Mouse (Mus musculus) neural tube, embryonic 15.5 days (tissue): ENCODE measurements around the gene Colq. TPM values are rescaled to one million over a fixed set of nuclear protein-coding genes. Genes with fewer than 3 reads are reported as not detected.

Source experiments
- ATAC-seq: fragments of 200-750 bp; cut with Nextera tagmentation; 2 replicates; pipeline ENCODE4 v1.8.0; 2017; ENCODE audit warnings: mild to moderate bottlenecking, moderate TSS enrichment, moderate library complexity; ENCODE audit not compliant: low FRiP score
- H3K27ac ChIP-seq: fragments of 300-500 bp; sonication (generic); replicated peaks from 2 replicates; pipeline ENCODE4 v1.5.1; 2015; ENCODE audit warnings: mild to moderate bottlenecking, inconsistent platforms
- H3K27me3 ChIP-seq: fragments of 300-500 bp; sonication (generic); replicated peaks from 2 replicates; pipeline ENCODE4 v1.6.1; 2015; ENCODE audit warnings: inconsistent platforms
- H3K36me3 ChIP-seq: fragments of 300-500 bp; sonication (generic); 2 replicates; pipeline ENCODE4 v1.6.1; 2015; ENCODE audit warnings: inconsistent platforms
- H3K4me1 ChIP-seq: fragments of 300-500 bp; sonication (generic); 2 replicates; pipeline ENCODE4 v1.6.1; 2015; ENCODE audit warnings: inconsistent platforms
- H3K4me2 ChIP-seq: fragments of 300-500 bp; sonication (generic); 2 replicates; pipeline ENCODE4 v1.6.1; 2015; ENCODE audit warnings: inconsistent platforms, mild to moderate bottlenecking, moderate library complexity
- H3K4me3 ChIP-seq: fragments of 300-500 bp; sonication (generic); replicated peaks from 2 replicates; pipeline ENCODE4 v1.5.1; 2015; ENCODE audit warnings: mild to moderate bottlenecking, inconsistent platforms
- H3K9ac ChIP-seq: fragments of 300-500 bp; sonication (generic); replicated peaks from 2 replicates; pipeline ENCODE4 v1.6.1; 2015; ENCODE audit warnings: mild to moderate bottlenecking, inconsistent platforms
- H3K9me3 ChIP-seq: fragments of 300-500 bp; sonication (generic); replicated peaks from 2 replicates; pipeline ENCODE4 v1.6.1; 2016; ENCODE audit warnings: inconsistent platforms
- WGBS: fragments of 180-500 bp; shearing (Covaris S2); methylation state at CpG from one replicate; pipeline ENCODE4 v1.1.7; 2015; ENCODE audit warnings: mixed read lengths; 5-methylcytosine and 5-hydroxymethylcytosine counted together
- polyA plus RNA-seq: library from polyadenylated mRNA; unstranded; fragments of >200 nt; fragmentation: Nextera tagmentation; extraction: Ambion mirVana; gene quantifications from 2 replicates; pipeline ENCODE4 v1.2.1, GENCODE M21; 2015

Colq gene
- polyA plus RNA-seq, 1 experiment from 2014 or later = 0.63 TPM

- Histone ChIP-seq H3K27me3 (no peaks in the 10 kb centered on the region), H3K4me1 (no peaks in the 10 kb centered on the region), H3K9ac (no peak overlapping the region), H3K27ac (no peak overlapping the region), H3K4me2 (no peak overlapping the region), H3K9me3 (no peaks in the 10 kb centered on the region), H3K4me3 (no peak overlapping the region), H3K36me3 (no peaks in the 10 kb centered on the region)
- WGBS = 92% methylated on average over 14 of the region's 14 CpGs
- no peak for ATAC-seq
These were observed 10.9 kb upstream of the Colq start for GRCm38 (mm10) chr14:31601908-31602615.

DNA sequence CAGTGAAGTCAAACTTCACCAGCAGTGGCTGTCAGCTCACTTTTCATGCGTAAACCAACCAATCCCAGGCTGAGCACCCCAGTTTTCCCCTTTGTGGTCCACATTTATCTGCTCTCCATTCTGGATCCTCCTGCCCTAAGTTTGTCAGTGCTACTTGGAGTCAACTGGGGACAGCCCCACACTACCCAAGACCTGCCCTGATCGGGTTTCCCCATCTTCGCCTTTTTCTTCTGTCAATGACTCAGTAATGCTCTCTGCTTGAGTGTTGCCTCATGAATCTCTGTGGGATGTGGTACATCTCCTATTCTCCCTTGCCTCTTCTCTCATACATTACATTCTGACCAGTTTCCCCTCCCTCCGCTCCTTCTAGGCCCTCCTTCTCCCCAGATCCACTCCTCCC, 6.3 kb upstream of the Colq start:
- Histone ChIP-seq H3K36me3 (no peaks in the 10 kb centered on the region), H3K4me3 (no peak overlapping the region), H3K27me3 (no peaks in the 10 kb centered on the region), H3K4me1 (no peaks in the 10 kb centered on the region), H3K27ac (no peak overlapping the region), H3K9ac (no peak overlapping the region), H3K9me3 (no peaks in the 10 kb centered on the region), H3K4me2 (no peak overlapping the region)
- WGBS = 97% methylated on average over 4 of the region's 4 CpGs
- no peak for ATAC-seq

- 82% methylated on average over 7 of the region's 7 CpGs for WGBS
- H3K27me3 ChIP-seq = no peaks in the 10 kb centered on the region
- no peaks in the 10 kb centered on the region for H3K4me1 ChIP-seq
- H3K9me3 ChIP-seq = no peaks in the 10 kb centered on the region
- no peak overlapping the region for H3K4me2 ChIP-seq
- no peak overlapping the region for H3K9ac ChIP-seq
- no peak overlapping the region for H3K27ac ChIP-seq
- ATAC-seq = no peak
- no peak overlapping the region for H3K4me3 ChIP-seq
- H3K36me3 ChIP-seq = no peaks in the 10 kb centered on the region
These were observed 5.3 kb upstream of the Colq start for GRCm38 (mm10) chr14:31596408-31596807.

DNA sequence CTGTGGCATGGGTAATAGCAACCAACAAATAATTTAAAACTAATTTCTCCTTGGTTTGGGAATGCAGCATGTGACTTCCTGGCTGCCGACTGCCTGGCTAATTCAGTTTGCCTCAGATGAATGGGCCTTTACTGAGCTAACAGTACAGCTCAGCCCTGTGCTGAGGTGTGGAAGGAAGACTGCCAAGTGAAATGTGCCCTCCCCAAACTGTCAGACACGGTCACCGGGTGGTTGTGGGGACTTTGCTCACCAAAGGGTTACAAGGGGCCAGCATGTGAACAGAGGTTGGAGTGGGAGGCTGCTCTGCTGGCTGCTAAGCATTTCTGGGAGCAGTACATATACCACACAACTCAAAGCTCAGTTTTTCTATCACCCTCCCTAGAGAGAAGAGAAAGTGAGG, 3.5 kb upstream of the Colq start:
- H3K27ac ChIP-seq = no peak overlapping the region
- no peaks in the 10 kb centered on the region for H3K27me3 ChIP-seq
- no peaks in the 10 kb centered on the region for H3K9me3 ChIP-seq
- no peak overlapping the region for H3K4me3 ChIP-seq
- H3K9ac ChIP-seq = no peak overlapping the region
- no peaks in the 10 kb centered on the region for H3K4me1 ChIP-seq
- no peaks in the 10 kb centered on the region for H3K36me3 ChIP-seq
- WGBS = 71% methylated on average over 3 of the region's 3 CpGs
- no peak overlapping the region for H3K4me2 ChIP-seq
- ATAC-seq = no peak

DNA sequence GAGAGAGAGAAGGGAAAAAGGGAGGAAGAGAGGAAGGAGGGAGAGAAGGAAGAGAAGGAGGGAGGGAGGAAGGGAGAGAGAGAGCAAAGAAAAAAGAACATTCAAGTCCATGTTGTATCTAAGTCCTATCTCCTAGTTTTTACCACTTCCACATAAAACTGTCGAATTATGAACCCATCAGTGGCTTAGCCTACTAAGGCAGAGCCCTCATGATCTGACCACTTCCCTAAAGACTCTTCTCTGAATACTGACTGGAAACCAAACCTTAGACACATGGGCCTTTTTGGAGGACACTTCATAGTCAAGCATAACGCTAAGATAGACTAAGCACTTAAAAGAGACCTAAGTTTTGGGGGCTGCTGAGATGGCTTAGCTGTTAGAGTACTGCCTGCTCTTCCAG, 1.9 kb upstream of the Colq start:
- Histone ChIP-seq H3K4me1 (no peaks in the 10 kb centered on the region), H3K9ac (no peak overlapping the region), H3K4me2 (no peak overlapping the region), H3K27ac (no peak overlapping the region), H3K9me3 (no peaks in the 10 kb centered on the region), H3K27me3 (no peaks in the 10 kb centered on the region), H3K36me3 (no peaks in the 10 kb centered on the region), H3K4me3 (no peak overlapping the region)
- no peak for ATAC-seq
- 90% methylated on average over 2 of the region's 2 CpGs for WGBS

DNA sequence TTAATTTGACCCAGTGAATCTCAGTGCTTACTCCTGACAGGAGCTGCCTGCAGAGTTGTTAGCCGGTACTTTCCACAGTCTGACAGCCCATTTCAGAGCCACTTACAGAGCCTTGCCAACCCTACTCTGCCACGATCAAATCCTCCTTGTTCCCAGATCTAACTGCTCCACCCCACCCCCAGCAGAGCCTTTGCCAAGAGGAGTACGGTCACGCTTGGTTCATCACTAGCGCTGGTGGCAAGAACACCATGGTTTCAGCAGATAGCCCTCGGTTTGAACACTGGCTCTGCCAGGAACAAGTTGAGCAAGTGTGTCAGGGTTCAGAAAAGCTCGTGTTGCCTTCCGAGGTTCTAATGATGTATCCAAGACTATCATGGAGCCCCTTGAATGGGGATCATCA, 4.7 kb downstream of the Colq start:
- no peak overlapping the region for H3K4me3 ChIP-seq
- ATAC-seq = no peak
- no peak overlapping the region for H3K4me2 ChIP-seq
- H3K4me1 ChIP-seq = no peaks in the 10 kb centered on the region
- H3K27me3 ChIP-seq = no peaks in the 10 kb centered on the region
- WGBS = 88% methylated on average over 8 of the region's 8 CpGs
- H3K27ac ChIP-seq = no peak overlapping the region
- H3K9me3 ChIP-seq = no peaks in the 10 kb centered on the region
- no peaks in the 10 kb centered on the region for H3K36me3 ChIP-seq
- H3K9ac ChIP-seq = no peak overlapping the region

GRCm38 (mm10) chr14:31583082-31583481, 8.1 kb downstream of the Colq start:
- no peaks in the 10 kb centered on the region for H3K36me3 ChIP-seq

GRCm38 (mm10) chr14:31577966-31578735, 13.0 kb downstream of the Colq start:
- Histone ChIP-seq H3K27ac (no peak overlapping the region), H3K27me3 (no peaks in the 10 kb centered on the region), H3K4me2 (no peak overlapping the region), H3K4me3 (no peak overlapping the region), H3K4me1 (no peaks in the 10 kb centered on the region), H3K36me3 (no peaks in the 10 kb centered on the region), H3K9me3 (no peaks in the 10 kb centered on the region), H3K9ac (no peak overlapping the region)
- 54% methylated on average over 9 of the region's 9 CpGs for WGBS
- no peak for ATAC-seq

More at GRCm38 (mm10) chr14:31583082-31583481, 8.1 kb downstream of the Colq start:
- Histone ChIP-seq H3K27ac (no peak overlapping the region), H3K4me2 (no peak overlapping the region), H3K4me1 (no peaks in the 10 kb centered on the region), H3K27me3 (no peaks in the 10 kb centered on the region), H3K9ac (no peak overlapping the region), H3K4me3 (no peak overlapping the region), H3K9me3 (no peaks in the 10 kb centered on the region)
- 88% methylated on average over 9 of the region's 9 CpGs for WGBS
- no peak for ATAC-seq

DNA sequence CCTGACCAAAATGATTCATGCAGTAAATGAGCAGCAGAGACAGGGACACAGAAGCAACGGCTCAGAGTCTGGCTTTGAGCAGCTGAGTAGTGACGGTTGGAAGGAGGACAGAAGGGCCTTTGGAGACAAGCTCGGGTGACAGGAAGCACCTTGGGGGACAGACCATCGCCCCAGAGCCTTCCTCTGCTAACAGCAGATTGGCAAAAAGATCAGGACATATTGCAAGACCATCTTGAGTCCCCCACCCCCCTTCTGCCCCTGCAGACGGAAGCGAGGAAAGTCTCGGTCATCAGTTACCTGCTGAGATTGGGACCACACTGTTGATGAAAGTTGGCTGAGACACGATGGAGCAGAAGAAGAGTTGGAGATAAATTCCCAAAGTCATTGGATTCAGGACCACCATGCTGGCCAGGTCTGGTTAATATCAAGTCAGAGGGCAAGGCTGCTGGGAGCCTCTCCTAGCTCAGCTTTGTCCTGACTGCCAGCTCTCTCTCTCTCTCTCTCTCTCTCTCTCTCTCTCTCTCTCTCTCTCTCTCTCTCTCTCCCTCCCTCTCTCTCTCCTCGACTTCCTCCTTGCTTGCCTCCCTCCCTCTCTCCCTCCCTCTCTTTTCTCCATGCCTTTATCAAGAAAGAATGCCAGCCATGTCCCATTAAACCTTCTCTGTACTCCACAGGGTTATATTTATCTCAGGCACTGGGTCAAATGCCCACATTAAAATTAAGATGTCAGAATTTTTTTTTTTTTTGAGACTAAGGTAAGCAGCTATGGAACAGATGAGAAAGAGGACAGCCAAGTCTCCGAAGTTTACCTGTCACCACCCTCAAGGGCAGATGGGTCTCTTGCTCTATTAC, 14.1 kb downstream of the Colq start:
- no peaks in the 10 kb centered on the region for H3K4me1 ChIP-seq
- no peaks in the 10 kb centered on the region for H3K27me3 ChIP-seq
- ATAC-seq = no peak
- H3K27ac ChIP-seq = no peak overlapping the region
- WGBS = 63% methylated on average over 10 of the region's 10 CpGs
- no peaks in the 10 kb centered on the region for H3K9me3 ChIP-seq
- H3K9ac ChIP-seq = no peak overlapping the region
- no peak overlapping the region for H3K4me2 ChIP-seq
- no peaks in the 10 kb centered on the region for H3K36me3 ChIP-seq
- H3K4me3 ChIP-seq = no peak overlapping the region

DNA sequence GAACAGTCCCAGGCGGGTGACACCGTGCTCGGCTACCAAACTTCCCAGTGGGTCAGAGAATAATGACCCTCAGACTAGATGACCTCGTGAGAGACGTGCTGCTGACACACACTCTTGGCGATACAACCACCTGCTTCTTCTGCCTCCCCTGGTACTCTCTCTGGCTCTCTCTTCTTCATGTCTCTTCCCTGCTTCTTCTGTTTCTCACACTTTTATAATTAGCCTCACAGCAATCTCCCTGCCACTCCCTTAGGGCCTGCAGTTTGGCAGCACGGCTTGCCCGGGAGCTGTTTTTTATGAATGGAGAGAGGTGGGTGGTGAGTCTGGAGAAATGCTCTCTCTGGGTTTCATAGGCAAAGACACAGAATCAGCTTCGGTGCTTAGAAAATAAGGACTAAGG, 15.3 kb downstream of the Colq start:
- Histone ChIP-seq H3K9ac (no peak overlapping the region), H3K27ac (no peak overlapping the region), H3K27me3 (no peaks in the 10 kb centered on the region), H3K4me1 (no peaks in the 10 kb centered on the region), H3K4me2 (no peak overlapping the region), H3K4me3 (no peak overlapping the region), H3K9me3 (no peaks in the 10 kb centered on the region), H3K36me3 (no peaks in the 10 kb centered on the region)
- WGBS = 82% methylated on average over 9 of the region's 9 CpGs
- ATAC-seq = no peak

DNA sequence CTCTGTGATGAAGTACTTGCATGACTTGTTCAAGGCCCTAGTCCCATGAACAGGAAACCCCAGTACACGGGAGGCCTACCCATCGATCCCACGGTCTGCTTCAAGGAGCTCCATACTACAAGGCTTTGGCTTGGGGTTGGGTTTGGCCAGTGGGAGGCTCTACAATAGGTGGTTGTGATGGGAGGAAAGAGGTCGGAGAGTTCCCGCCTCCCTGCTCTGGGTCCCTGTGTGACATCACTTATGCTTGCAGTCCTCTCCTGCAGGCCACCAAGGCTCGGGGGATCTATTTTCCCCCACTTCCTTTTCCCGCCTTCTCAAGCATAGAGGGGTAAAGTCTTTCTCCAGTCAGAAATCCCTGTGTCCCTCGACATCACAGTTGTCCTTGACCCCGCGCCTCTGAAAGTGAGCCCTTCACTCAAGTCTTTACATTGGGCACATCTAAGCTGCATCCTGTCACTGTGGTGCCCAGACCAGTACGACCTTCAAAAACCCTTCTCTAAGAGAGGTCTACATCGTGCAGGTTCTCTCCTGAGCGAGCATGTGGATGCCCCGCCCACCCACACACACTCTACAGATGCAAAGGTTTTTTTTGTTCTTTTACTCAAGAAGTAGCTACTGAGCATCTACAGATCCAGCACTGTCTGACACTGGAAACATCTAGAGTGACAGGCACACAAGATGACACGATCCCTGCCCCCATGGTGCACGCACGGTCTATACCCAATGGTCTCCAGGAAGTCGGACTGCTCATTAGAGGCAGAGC, 16.1 kb downstream of the Colq start:
- no peaks in the 10 kb centered on the region for H3K27me3 ChIP-seq

More for the DNA sequence above, 16.1 kb downstream of the Colq start:
- H3K36me3 ChIP-seq = no peaks in the 10 kb centered on the region
- H3K9ac ChIP-seq = no peak overlapping the region
- no peak overlapping the region for H3K4me2 ChIP-seq
- 94% methylated on average over 18 of the region's 18 CpGs for WGBS
- no peaks in the 10 kb centered on the region for H3K4me1 ChIP-seq
- ATAC-seq = no peak
- H3K4me3 ChIP-seq = no peak overlapping the region
- H3K9me3 ChIP-seq = no peaks in the 10 kb centered on the region
- no peak overlapping the region for H3K27ac ChIP-seq
